Mouse (Mus musculus) embryonic facial prominence, embryonic 14.5 days (tissue): Measurements from ENCODE around the gene Kank3. TPM values are rescaled to one million over a fixed set of nuclear protein-coding genes. Genes with fewer than 3 reads are reported as not detected.

ENCODE experiments used
- ATAC-seq: fragments of 200-750 bp; cut with Nextera tagmentation; 2 replicates; pipeline ENCODE4 v1.8.0; 2017; ENCODE audit warnings: low read depth, moderate number of reproducible peaks, moderate TSS enrichment
- DNase-seq: peaks from one replicate; pipeline ENCODE4 v3.0.0-alpha.2; 2015; ENCODE audit warnings: low spot score
- H3K27ac ChIP-seq: fragments of 300-500 bp; sonication (generic); replicated peaks from 2 replicates; pipeline ENCODE4 v1.5.1; 2014; ENCODE audit warnings: low read depth, mild to moderate bottlenecking, low read length, moderate library complexity
- H3K27me3 ChIP-seq: fragments of 300-500 bp; sonication (generic); replicated peaks from 2 replicates; pipeline ENCODE4 v1.6.1; 2014; ENCODE audit warnings: low read length; ENCODE audit not compliant: control insufficient read depth, insufficient read depth
- H3K36me3 ChIP-seq: fragments of 300-500 bp; sonication (generic); 2 replicates; pipeline ENCODE4 v1.6.1; 2014; ENCODE audit warnings: low read length, mixed read lengths; ENCODE audit not compliant: control insufficient read depth, insufficient read depth
- H3K4me1 ChIP-seq: fragments of 300-500 bp; sonication (generic); 2 replicates; pipeline ENCODE4 v1.6.1; 2014; ENCODE audit warnings: antibody characterized with exemption, low read length; ENCODE audit not compliant: control insufficient read depth, insufficient read depth
- H3K4me2 ChIP-seq: fragments of 300-500 bp; sonication (generic); 2 replicates; pipeline ENCODE4 v1.6.1; 2014; ENCODE audit warnings: low read depth, mild to moderate bottlenecking, low read length, moderate library complexity, mixed read lengths
- H3K4me3 ChIP-seq: fragments of 300-500 bp; sonication (generic); 2 replicates; pipeline ENCODE4 v1.5.1; 2014; ENCODE audit warnings: low read depth, mild to moderate bottlenecking, low read length
- H3K9ac ChIP-seq: fragments of 300-500 bp; sonication (generic); 2 replicates; pipeline ENCODE4 v1.6.1; 2014; ENCODE audit warnings: low read depth, mild to moderate bottlenecking, low read length, moderate library complexity, mixed read lengths
- H3K9me3 ChIP-seq: fragments of 300-500 bp; sonication (generic); 2 replicates; pipeline ENCODE4 v1.6.1; 2016; ENCODE audit warnings: low read length; ENCODE audit not compliant: control insufficient read depth
- whole genome bisulfite sequencing: fragments of 180-500 bp; shearing (Covaris S2); extraction: QIAGEN DNeasy Blood & Tissue Kit; methylation state at CpG from one replicate; pipeline ENCODE4 v1.1.7; 2014; 5-methylcytosine and 5-hydroxymethylcytosine counted together
- polyA plus RNA-seq: library from polyadenylated mRNA; unstranded; fragments of >200 nt; fragmentation: Nextera tagmentation; extraction: Ambion mirVana; gene quantifications from 2 replicates; pipeline ENCODE4 v1.2.1, GENCODE M21; 2014

Gene Kank3
- polyA plus RNA-seq, 1 experiment from 2014 or later, result 38.7 TPM

GRCm38 (mm10) chr17:33779967-33780295, 30.4 kb upstream of the Kank3 start:
- peak overlapping the region; percentile 63; the same call in 1 of the 2 replicates for H3K9ac ChIP-seq

GRCm38 (mm10) chr17:33780431-33780830, 29.9 kb upstream of the Kank3 start:
- WGBS, result 69% methylated on average over 5 of the region's 5 CpGs
- peaks cover 28% of the 10 kb centered on the region for H3K36me3 ChIP-seq
- no peak for ATAC-seq
- no peaks in the 10 kb centered on the region for H3K9me3 ChIP-seq
- no peaks in the 10 kb centered on the region for H3K27me3 ChIP-seq
- H3K9ac ChIP-seq, result peak overlapping the region; percentile 63; the same call in 1 of the 2 replicates
- peak overlapping the region; percentile 51 for H3K4me3 ChIP-seq
- no peak for DNase-seq
- peaks cover 50% of the 10 kb centered on the region for H3K4me1 ChIP-seq
- peak overlapping the region; percentile 91 for H3K27ac ChIP-seq
- H3K4me2 ChIP-seq, result peak overlapping the region; percentile 77

More at GRCm38 (mm10) chr17:33779967-33780295, 30.4 kb upstream of the Kank3 start:
- DNase-seq (peak; percentile 40), ATAC-seq (no peak)
- 54% methylated on average over 5 of the region's 5 CpGs for WGBS
- Histone ChIP-seq H3K36me3 (peaks cover 33% of the 10 kb centered on the region), H3K27me3 (no peaks in the 10 kb centered on the region), H3K27ac (peak overlapping the region; percentile 91), H3K4me2 (peak overlapping the region; percentile 77), H3K4me3 (peak overlapping the region; percentile 51), H3K4me1 (peaks cover 50% of the 10 kb centered on the region), H3K9me3 (no peaks in the 10 kb centered on the region)

- under 1% methylated on average over 43 of the region's 50 CpGs for WGBS
- peak within 1 kb of the TSS; percentile 63 for H3K9ac ChIP-seq
- no peaks in the 10 kb centered on the region for H3K9me3 ChIP-seq
- ATAC-seq (peak; percentile 64), DNase-seq (peak; percentile 78)
- peak within 1 kb of the TSS; percentile 77 for H3K4me2 ChIP-seq
- peaks cover 50% of the 10 kb centered on the region for H3K4me1 ChIP-seq
- peaks cover 20% of the 10 kb centered on the region for H3K36me3 ChIP-seq
- peak within 1 kb of the TSS; percentile 51 for H3K4me3 ChIP-seq
- peak within 1 kb of the TSS; percentile 91 for H3K27ac ChIP-seq
- H3K27me3 ChIP-seq, result no peaks in the 10 kb centered on the region
Measured at GRCm38 (mm10) chr17:33781124-33781977, 29.0 kb upstream of the Kank3 start, which contains the start of gene Angptl4. TSS of gene Angptl4 (minus strand) at chr17:33781830.

GRCm38 (mm10) chr17:33782067-33782466, 28.3 kb upstream of the Kank3 start:
- peak overlapping the region; percentile 91 for H3K27ac ChIP-seq
- H3K4me3 ChIP-seq, result peak overlapping the region; percentile 51
- no peak for ATAC-seq
- peak overlapping the region; percentile 63 for H3K9ac ChIP-seq
- no peak for DNase-seq
- WGBS, result 32% methylated on average over 4 of the region's 4 CpGs
- no peaks in the 10 kb centered on the region for H3K9me3 ChIP-seq
- no peaks in the 10 kb centered on the region for H3K27me3 ChIP-seq
- H3K36me3 ChIP-seq, result peaks cover 13% of the 10 kb centered on the region; the same call in 1 of the 2 replicates
- H3K4me1 ChIP-seq, result peaks cover 50% of the 10 kb centered on the region
- H3K4me2 ChIP-seq, result peak overlapping the region; percentile 77

- Histone ChIP-seq H3K27ac (0 out of 2 replicates have a peak overlapping the region, but pooled peaks have one; percentile 36), H3K9ac (no peak overlapping the region), H3K9me3 (no peaks in the 10 kb centered on the region), H3K4me1 (peaks cover 43% of the 10 kb centered on the region), H3K4me3 (no peak overlapping the region), H3K36me3 (no peaks in the 10 kb centered on the region), H3K4me2 (no peak overlapping the region), H3K27me3 (no peaks in the 10 kb centered on the region)
- DNase-seq, result peak; percentile 93
- ATAC-seq, result peak; percentile 48
Measured at GRCm38 (mm10) chr17:33783408-33783807, 26.9 kb upstream of the Kank3 start.

GRCm38 (mm10) chr17:33784939-33785338, 25.4 kb upstream of the Kank3 start:
- no peak overlapping the region for H3K27ac ChIP-seq
- no peak overlapping the region for H3K9ac ChIP-seq
- H3K4me1 ChIP-seq, result peaks cover 33% of the 10 kb centered on the region
- no peaks in the 10 kb centered on the region for H3K27me3 ChIP-seq
- H3K36me3 ChIP-seq, result no peaks in the 10 kb centered on the region
- no peak for ATAC-seq
- H3K4me3 ChIP-seq, result no peak overlapping the region
- DNase-seq, result no peak
- WGBS, result 76% methylated on average over 2 of the region's 2 CpGs
- no peak overlapping the region for H3K4me2 ChIP-seq
- H3K9me3 ChIP-seq, result no peaks in the 10 kb centered on the region

- Histone ChIP-seq H3K9me3 (no peaks in the 10 kb centered on the region), H3K9ac (no peak overlapping the region), H3K27ac (no peak overlapping the region), H3K4me2 (no peak overlapping the region), H3K27me3 (no peaks in the 10 kb centered on the region), H3K36me3 (no peaks in the 10 kb centered on the region), H3K4me1 (peaks cover 22% of the 10 kb centered on the region), H3K4me3 (no peak overlapping the region)
- WGBS, result 83% methylated on average over 18 of the region's 18 CpGs
- DNase-seq (no peak), ATAC-seq (no peak)
Measured at GRCm38 (mm10) chr17:33786375-33786774, 23.9 kb upstream of the Kank3 start.

GRCm38 (mm10) chr17:33788732-33789131, 21.6 kb upstream of the Kank3 start:
- no peak overlapping the region for H3K27ac ChIP-seq
- H3K9ac ChIP-seq, result no peak overlapping the region
- H3K4me1 ChIP-seq, result 0 out of 2 replicates have a peak, but pooled peaks cover under 1% of the 10 kb centered on the region
- H3K4me3 ChIP-seq, result no peak overlapping the region
- no peak overlapping the region for H3K4me2 ChIP-seq
- WGBS, result 60% methylated on average over 4 of the region's 4 CpGs
- no peaks in the 10 kb centered on the region for H3K27me3 ChIP-seq
- H3K36me3 ChIP-seq, result no peaks in the 10 kb centered on the region
- H3K9me3 ChIP-seq, result no peaks in the 10 kb centered on the region
- DNase-seq (peak; percentile 19), ATAC-seq (no peak)
